Mouse (Mus musculus): ENCODE results near the gene Rfx4. TPM values are rescaled to one million over a fixed set of nuclear protein-coding genes. Genes with fewer than 3 reads are reported as not detected.

Gene Rfx4
- polyA plus RNA-seq, 1 experiment = 0.70 TPM

- Histone ChIP-seq H3K4me1 (ENCODE audit: control insufficient read depth, insufficient read depth, low read length) (no peaks in the 10 kb centered on the region), H3K27ac (ENCODE audit: insufficient read depth, low read length) (no peak overlapping the region), H3K4me3 (ENCODE audit: insufficient read depth, low read length) (no peak overlapping the region)
- no peak for TF ChIP-seq CTCF (IDR thresholded peaks at IDR 0.05; ENCODE audit: borderline replicate concordance, insufficient read depth, low read length)
- TF ChIP-seq POLR2A (IDR thresholded peaks at IDR 0.05; ENCODE audit: low read depth, low read length) = no peak
Observed at GRCm38 (mm10) chr10:84757426-84758199, 1.8 kb downstream of the Rfx4 start.

- no peaks in the 10 kb centered on the region for H3K4me1 ChIP-seq (ENCODE audit: control insufficient read depth, insufficient read depth, low read length)
- H3K27ac ChIP-seq (ENCODE audit: insufficient read depth, low read length) = no peak overlapping the region
- no peak overlapping the region for H3K4me3 ChIP-seq (ENCODE audit: insufficient read depth, low read length)
- TF ChIP-seq CTCF (IDR thresholded peaks at IDR 0.05; ENCODE audit: borderline replicate concordance, insufficient read depth, low read length) = no peak
- TF ChIP-seq POLR2A (IDR thresholded peaks at IDR 0.05; ENCODE audit: low read depth, low read length) = no peak
Observed at GRCm38 (mm10) chr10:84758200-84758468, 2.3 kb downstream of the Rfx4 start.

GRCm38 (mm10) chr10:84758483-84759431, 2.9 kb downstream of the Rfx4 start:
- Histone ChIP-seq H3K4me1 (ENCODE audit: control insufficient read depth, insufficient read depth, low read length) (no peaks in the 10 kb centered on the region), H3K27ac (ENCODE audit: insufficient read depth, low read length) (no peak overlapping the region), H3K4me3 (ENCODE audit: insufficient read depth, low read length) (no peak overlapping the region)
- TF ChIP-seq POLR2A (IDR thresholded peaks at IDR 0.05; ENCODE audit: low read depth, low read length) (no peak), CTCF (IDR thresholded peaks at IDR 0.05; ENCODE audit: borderline replicate concordance, insufficient read depth, low read length) (no peak)

- Histone ChIP-seq H3K4me1 (ENCODE audit: control insufficient read depth, insufficient read depth, low read length) (no peaks in the 10 kb centered on the region), H3K27ac (ENCODE audit: insufficient read depth, low read length) (no peak overlapping the region), H3K4me3 (ENCODE audit: insufficient read depth, low read length) (no peak overlapping the region)
- TF ChIP-seq POLR2A (IDR thresholded peaks at IDR 0.05; ENCODE audit: low read depth, low read length) (no peak), CTCF (IDR thresholded peaks at IDR 0.05; ENCODE audit: borderline replicate concordance, insufficient read depth, low read length) (no peak)
Observed at GRCm38 (mm10) chr10:84759511-84760117, 3.8 kb downstream of the Rfx4 start.

GRCm38 (mm10) chr10:84760118-84761111, 4.6 kb downstream of the Rfx4 start:
- no peak for TF ChIP-seq POLR2A (IDR thresholded peaks at IDR 0.05; ENCODE audit: low read depth, low read length)
- no peak for TF ChIP-seq CTCF (IDR thresholded peaks at IDR 0.05; ENCODE audit: borderline replicate concordance, insufficient read depth, low read length)
- Histone ChIP-seq H3K27ac (ENCODE audit: insufficient read depth, low read length) (no peak overlapping the region), H3K4me3 (ENCODE audit: insufficient read depth, low read length) (no peak overlapping the region), H3K4me1 (ENCODE audit: control insufficient read depth, insufficient read depth, low read length) (no peaks in the 10 kb centered on the region)

- TF ChIP-seq POLR2A (IDR thresholded peaks at IDR 0.05; ENCODE audit: low read depth, low read length) (no peak), CTCF (IDR thresholded peaks at IDR 0.05; ENCODE audit: borderline replicate concordance, insufficient read depth, low read length) (no peak)
- Histone ChIP-seq H3K27ac (ENCODE audit: insufficient read depth, low read length) (no peak overlapping the region), H3K4me3 (ENCODE audit: insufficient read depth, low read length) (no peak overlapping the region), H3K4me1 (ENCODE audit: control insufficient read depth, insufficient read depth, low read length) (no peaks in the 10 kb centered on the region)
Observed at GRCm38 (mm10) chr10:84768766-84769165, 12.9 kb downstream of the Rfx4 start.

- Histone ChIP-seq H3K27ac (ENCODE audit: insufficient read depth, low read length) (no peak overlapping the region), H3K4me3 (ENCODE audit: insufficient read depth, low read length) (no peak overlapping the region), H3K4me1 (ENCODE audit: control insufficient read depth, insufficient read depth, low read length) (no peaks in the 10 kb centered on the region)
- TF ChIP-seq POLR2A (IDR thresholded peaks at IDR 0.05; ENCODE audit: low read depth, low read length) (no peak), CTCF (IDR thresholded peaks at IDR 0.05; ENCODE audit: borderline replicate concordance, insufficient read depth, low read length) (no peak)
Observed at GRCm38 (mm10) chr10:84772380-84773130, 16.7 kb downstream of the Rfx4 start.

GRCm38 (mm10) chr10:84773889-84774288, 18.0 kb downstream of the Rfx4 start:
- no peaks in the 10 kb centered on the region for H3K4me1 ChIP-seq (ENCODE audit: control insufficient read depth, insufficient read depth, low read length)
- no peak overlapping the region for H3K4me3 ChIP-seq (ENCODE audit: insufficient read depth, low read length)
- TF ChIP-seq POLR2A (IDR thresholded peaks at IDR 0.05; ENCODE audit: low read depth, low read length) = no peak
- TF ChIP-seq CTCF (IDR thresholded peaks at IDR 0.05; ENCODE audit: borderline replicate concordance, insufficient read depth, low read length) = no peak
- H3K27ac ChIP-seq (ENCODE audit: insufficient read depth, low read length) = no peak overlapping the region

Measured in embryonic fibroblast, embryonic 13.5 days (primary cell).